ENCODE assay signal across 24 mouse cellular contexts in genomic region chr8:61696846-61697455, GRCm38 (mm10).
"Had no signal": no experiment of that assay in that cellular context is flagged by ENCODE, and none has a peak within 500 bp of the region (broad histone marks: within the 10 kb centered on the region; RNA-seq: fewer than 3 reads in every experiment).

No protein-coding gene starts in this region.

- H3K36me3 ChIP-seq: hindbrain, embryonic 15.5 days; intestine, embryonic 15.5 days; liver, embryonic 12.5 days had no signal

- H3K9ac ChIP-seq: forebrain, postnatal 0 days; heart, embryonic 13.5 days; hindbrain, embryonic 13.5 days; hindbrain, embryonic 15.5 days; intestine, embryonic 15.5 days; limb, embryonic 13.5 days; limb, embryonic 15.5 days; liver, embryonic 12.5 days; liver, embryonic 14.5 days had no signal

- H3K4me2 ChIP-seq: heart, embryonic 13.5 days; hindbrain, embryonic 13.5 days; hindbrain, embryonic 15.5 days; intestine, embryonic 15.5 days; limb, embryonic 13.5 days; limb, embryonic 15.5 days; liver, embryonic 12.5 days had no signal

- H3K9me3 ChIP-seq: heart, embryonic 10.5 days; heart, embryonic 13.5 days; hindbrain, embryonic 13.5 days; hindbrain, embryonic 15.5 days; intestine, embryonic 15.5 days; limb, embryonic 13.5 days; limb, embryonic 15.5 days; liver, embryonic 12.5 days had no signal

- H3K4me3 ChIP-seq: heart, embryonic 10.5 days; heart, embryonic 13.5 days; hindbrain, embryonic 13.5 days; hindbrain, embryonic 15.5 days; intestine, embryonic 15.5 days; limb, embryonic 13.5 days; limb, embryonic 15.5 days; liver, embryonic 12.5 days had no signal

- ATAC-seq: forebrain, postnatal 0 days; hindbrain, postnatal 0 days; intestine, embryonic 15.5 days; liver, embryonic 12.5 days had no signal

- H3K4me1 ChIP-seq: intestine, embryonic 15.5 days; liver, embryonic 12.5 days had no signal

- DNase-seq: forebrain, postnatal 0 days; gastrocnemius, postnatal 14 days; gastrocnemius, postnatal 36 days; heart, adult 18-20 months; heart, postnatal 14 days; heart, postnatal 36 days; kidney, adult 11 months; kidney, adult 2 months; kidney, adult 9 months; kidney, postnatal 10 days; kidney, postnatal 25 days; layer of hippocampus, adult 9-11 months; layer of hippocampus, postnatal 36 days; left cerebral cortex, postnatal 4 days had no signal

- H3K27me3 ChIP-seq: heart, embryonic 13.5 days; hindbrain, embryonic 13.5 days; hindbrain, embryonic 15.5 days; intestine, embryonic 15.5 days; limb, embryonic 13.5 days; limb, embryonic 15.5 days; liver, embryonic 12.5 days had no signal

- H3K27ac ChIP-seq: heart, embryonic 10.5 days; hindbrain, embryonic 13.5 days; hindbrain, embryonic 15.5 days; hindbrain, postnatal 0 days; intestine, embryonic 15.5 days; limb, embryonic 13.5 days; liver, embryonic 12.5 days; liver, embryonic 14.5 days had no signal
